13 mouse cellular contexts compared by ENCODE assay signal in genomic region chr5:96968628-96969027, GRCm38 (mm10). TPM values are rescaled to one million over a fixed set of nuclear protein-coding genes. Genes with fewer than 3 reads are reported as not detected.
DNase-seq lines count a peak whose midpoint lies in the region; ATAC-seq lines count a peak whose summit lies in the region.
"Had no signal": no experiment of that assay in that cellular context is flagged by ENCODE, and none has a peak within 500 bp of the region (broad histone marks: within the 10 kb centered on the region; RNA-seq: fewer than 3 reads in every experiment).

No protein-coding gene starts in this region.

- ATAC-seq in erythroid progenitor cell, adult 5-6 weeks (replicated peaks; ENCODE audit: low FRiP score, poor library complexity, severe bottlenecking), result no peak
- ATAC-seq in inflammation-experienced regulatory T-cells, adult 6 months, result no peak
- ATAC-seq: midbrain, embryonic 15.5 days had no signal

- peak; percentile 11 for DNase-seq in lung, postnatal 36 days
- no peak for DNase-seq in lung, adult 18-20 months
- DNase-seq in embryo, embryonic 10.5 days (ENCODE audit: low spot score), result peak; percentile 76
- DNase-seq in kidney, postnatal 10 days, result peak; percentile 9
- DNase-seq in retina, postnatal 1 day, result peak; percentile 8
- DNase-seq in ovary, adult 18-20 months (ENCODE audit: low spot score), result no peak
- DNase-seq: adrenal gland, postnatal 14 days; cerebellum, adult 8-10 months; gastrocnemius, postnatal 10 days; thymus, postnatal 36 days had no signal

RNA-seq across cellular contexts. Expression of gene Bmp2k, which starts 28.9 kb away (rescaled TPM):
- total RNA-seq in erythroid progenitor cell, adult 5-6 weeks (2015; ENCODE audit: low replicate concordance), result 126 and 140 TPM in 2 replicates
- 96.1 and 111 TPM in 2 replicates for total RNA-seq in erythroid progenitor cell, adult 5-6 weeks (2017; ENCODE audit: low replicate concordance)
- 10 to 100 TPM in 2 of 3 experiments, 1 to 10 TPM in 1; 9.3 to 18.6 (median 10.8) TPM for polyA plus RNA-seq in inflammation-experienced regulatory T-cells, adult 6 months (2017; shearing (Covaris generic))

Comparison
In these comparisons a context has a peak if more than half of its experiments do, and no peak if none do; other contexts are left out.
1. DNase-seq: peak in lung, postnatal 36 days (single experiment), embryo, embryonic 10.5 days (single experiment), kidney, postnatal 10 days (single experiment) and retina, postnatal 1 day (single experiment); none in lung, adult 18-20 months (0 of 2) and ovary, adult 18-20 months (single experiment).